Mouse (Mus musculus) heart, adult 2 months (tissue): Measurements from ENCODE around the gene Olfr69.
"Not testable (repeated sequence)": the region's sequence is repeated elsewhere in the genome, so short reads cannot be mapped to it uniquely, and the experiment has no call there.

ENCODE experiments used
- CTCF ChIP-seq: fragments of 200-600 bp; IDR thresholded peaks from 2 replicates; pipeline ENCODE4 v1.8.1; 2022; ENCODE audit warnings: antibody characterized with exemption, mild to moderate bottlenecking, moderate library complexity
- EP300 ChIP-seq: fragments of 200-500 bp; IDR thresholded peaks from 2 replicates; pipeline ENCODE4 v1.6.1; 2011; ENCODE audit warnings: low read depth, low read length, control low read depth; ENCODE audit not compliant: insufficient read depth
- POLR2A ChIP-seq: fragments of 200-500 bp; IDR thresholded peaks from 2 replicates; pipeline ENCODE4 v1.6.1; 2011; ENCODE audit warnings: mild to moderate bottlenecking, low read depth, low read length, control low read depth; ENCODE audit not compliant: insufficient read depth

DNA sequence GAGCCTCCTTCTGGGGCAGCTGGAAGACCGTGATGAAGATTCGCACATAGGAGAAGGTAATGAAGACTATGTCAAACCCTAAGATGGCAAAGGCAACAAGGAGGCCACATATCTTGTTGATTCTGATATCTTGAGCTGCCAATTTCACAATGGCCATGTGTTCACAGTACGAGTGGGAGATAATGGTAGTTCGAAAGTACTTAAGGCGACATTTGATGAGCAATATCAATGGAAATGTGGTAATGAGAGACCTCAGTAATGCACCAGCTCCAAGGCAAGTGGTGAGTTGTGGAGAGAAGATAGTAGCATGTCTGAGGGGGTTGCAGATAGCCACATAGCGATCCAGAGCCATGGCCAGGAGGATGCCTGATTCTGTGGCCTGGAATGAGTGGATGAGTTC, 3.7 kb downstream of the Olfr69 start:
- TF ChIP-seq EP300, CTCF, POLR2A: not testable (repeated sequence)
